Mouse (Mus musculus) stomach, postnatal 0 days (tissue): ENCODE data around the gene Lin37.

Source experiments
- CTCF ChIP-seq: IDR thresholded peaks from 2 replicates; pipeline ENCODE4 v1.5.1; 2016; ENCODE audit warnings: antibody characterized with exemption, low read depth, mild to moderate bottlenecking, moderate library complexity
- EP300 ChIP-seq: optimal IDR thresholded peaks from 2 replicates; pipeline ENCODE3; 2016; ENCODE audit warnings: antibody characterized with exemption

- TF ChIP-seq CTCF (no peak), EP300 (no peak)
These were observed 34.2 kb upstream of the Lin37 start for GRCm38 (mm10) chr7:30593579-30594509.
